In genomic region chr15:98107703-98108296, GRCm38 (mm10) we compare ENCODE assay signal across 8 mouse cellular contexts. TPM values are rescaled to one million over a fixed set of nuclear protein-coding genes. Genes with fewer than 3 reads are reported as not detected.
DNase-seq lines count a peak whose midpoint lies in the region; ATAC-seq and TF ChIP-seq lines count a peak whose summit lies in the region.

No protein-coding gene starts in this region.

- intact Hi-C loops in left cerebral cortex, adult 2 months (cut with DNase I): loop anchor here (1.0 to 5.0 kb wide), 3 partner anchors 14 to 405 kb away; partner anchors contain the start of gene Senp1
- intact Hi-C loops in left cerebral cortex, postnatal 25 days (cut with DNase I): loop anchor here (2.0 kb wide), 2 partner anchors 15 to 35 kb away; partner anchors contain the start of genes Pfkm and Senp1

- ATAC-seq in embryonic facial prominence, embryonic 14.5 days (ENCODE audit: low read depth): no peak
- ATAC-seq in intestine, postnatal 0 days: no peak
- ATAC-seq in neural tube, embryonic 15.5 days (ENCODE audit: low FRiP score): peak; percentile 26; the same call in 1 of the 2 replicates
- no peak for ATAC-seq in inflammation-experienced regulatory T-cells, adult 6 months

- 35% methylated on average over 11 of the region's 11 CpGs for WGBS in embryonic facial prominence, embryonic 14.5 days
- 26% methylated on average over 11 of the region's 11 CpGs for WGBS in intestine, postnatal 0 days
- WGBS in neural tube, embryonic 15.5 days: 39% methylated on average over 11 of the region's 11 CpGs

- no peaks in the 10 kb centered on the region for H3K27me3 ChIP-seq in embryonic facial prominence, embryonic 14.5 days (replicated peaks; ENCODE audit: control insufficient read depth, insufficient read depth, low read length)
- H3K27me3 ChIP-seq in intestine, postnatal 0 days (replicated peaks; ENCODE audit: control insufficient read depth, insufficient read depth, low read length): no peaks in the 10 kb centered on the region
- H3K27me3 ChIP-seq in neural tube, embryonic 15.5 days (replicated peaks): peaks cover 4% of the 10 kb centered on the region; the same call in 1 of the 2 replicates

- no peak for TF ChIP-seq CTCF in left cerebral cortex, adult 2 months (IDR thresholded peaks at IDR 0.05)
- no peak for TF ChIP-seq CTCF in intestine, postnatal 0 days (IDR thresholded peaks at IDR 0.05; ENCODE audit: low read depth)

- no peaks in the 10 kb centered on the region for H3K9me3 ChIP-seq in embryonic facial prominence, embryonic 14.5 days (ENCODE audit: control insufficient read depth, low read length)
- no peaks in the 10 kb centered on the region for H3K9me3 ChIP-seq in intestine, postnatal 0 days (ENCODE audit: control insufficient read depth)
- no peaks in the 10 kb centered on the region for H3K9me3 ChIP-seq in neural tube, embryonic 15.5 days (replicated peaks)

- peak overlapping the region; percentile 68 for H3K4me3 ChIP-seq in left cerebral cortex, adult 2 months
- peak overlapping the region; percentile 74 for H3K4me3 ChIP-seq in embryonic facial prominence, embryonic 14.5 days (ENCODE audit: low read depth, low read length)
- H3K4me3 ChIP-seq in intestine, postnatal 0 days (ENCODE audit: low read depth, low read length): peak overlapping the region; percentile 68
- H3K4me3 ChIP-seq in neural tube, embryonic 15.5 days (replicated peaks): peak overlapping the region; percentile 69

- H3K4me1 ChIP-seq in embryonic facial prominence, embryonic 14.5 days (ENCODE audit: control insufficient read depth, insufficient read depth, low read length): peaks cover 16% of the 10 kb centered on the region
- 0 out of 2 replicates have a peak, but pooled peaks cover 9% of the 10 kb centered on the region for H3K4me1 ChIP-seq in intestine, postnatal 0 days (replicated peaks; ENCODE audit: control insufficient read depth, insufficient read depth, low read length)
- H3K4me1 ChIP-seq in neural tube, embryonic 15.5 days: peaks cover 28% of the 10 kb centered on the region

- H3K4me2 ChIP-seq in embryonic facial prominence, embryonic 14.5 days (ENCODE audit: low read depth, low read length): peak overlapping the region; percentile 84
- H3K4me2 ChIP-seq in intestine, postnatal 0 days (replicated peaks; ENCODE audit: low read depth): peak overlapping the region; percentile 70
- H3K4me2 ChIP-seq in neural tube, embryonic 15.5 days: peak overlapping the region; percentile 76

- peak overlapping the region; percentile 85 for H3K9ac ChIP-seq in embryonic facial prominence, embryonic 14.5 days (ENCODE audit: low read depth, low read length)
- no peak overlapping the region; the same call in 1 of the 2 replicates for H3K9ac ChIP-seq in intestine, postnatal 0 days (ENCODE audit: low read depth, low read length)
- H3K9ac ChIP-seq in neural tube, embryonic 15.5 days (replicated peaks): peak overlapping the region; percentile 78

- H3K27ac ChIP-seq in left cerebral cortex, adult 2 months: peak overlapping the region; percentile 98; the same call in 1 of the 2 replicates
- peak overlapping the region; percentile 72 for H3K27ac ChIP-seq in embryonic facial prominence, embryonic 14.5 days (replicated peaks; ENCODE audit: low read depth, low read length)
- peak overlapping the region; percentile 60 for H3K27ac ChIP-seq in intestine, postnatal 0 days (ENCODE audit: low read depth, low read length)
- H3K27ac ChIP-seq in neural tube, embryonic 15.5 days (replicated peaks): peak overlapping the region; percentile 90

- DNase-seq in left cerebral cortex, adult 2 months (ENCODE audit: extremely low spot score in 1 of 2, low spot score in 2 of 2): no peak
- DNase-seq in left cerebral cortex, postnatal 25 days (ENCODE audit: low spot score in 2 of 2): no peak
- no peak for DNase-seq in embryonic facial prominence, embryonic 14.5 days (ENCODE audit: low spot score)
- no peak for DNase-seq in gastrocnemius, postnatal 10 days
- no peak for DNase-seq in Muller cell, postnatal 12 days (ENCODE audit: inconsistent ontology term)

- H3K36me3 ChIP-seq in embryonic facial prominence, embryonic 14.5 days (ENCODE audit: control insufficient read depth, insufficient read depth, low read length): 0 out of 2 replicates have a peak, but pooled peaks cover 2% of the 10 kb centered on the region
- peaks cover 6% of the 10 kb centered on the region; the same call in 1 of the 2 replicates for H3K36me3 ChIP-seq in intestine, postnatal 0 days (ENCODE audit: control insufficient read depth, insufficient read depth)
- H3K36me3 ChIP-seq in neural tube, embryonic 15.5 days: peaks cover 9% of the 10 kb centered on the region; the same call in 1 of the 2 replicates

RNA-seq across cellular contexts. Expression of gene Senp1, which starts 14.3 kb away (rescaled TPM):
- 10 to 100 TPM; 13.6 to 15.6 TPM for total RNA-seq in left cerebral cortex, adult 2 months (2021)
- total RNA-seq in left cerebral cortex, postnatal 25 days (2021): 10 to 100 TPM in 1 of 2 experiments, 1 to 10 TPM in 1; 9.6 to 12.5 TPM
- 27.2 and 29.4 TPM in 2 replicates for polyA plus RNA-seq in embryonic facial prominence, embryonic 14.5 days (2014; fragmentation: Nextera tagmentation; extraction: Ambion mirVana)
- polyA plus RNA-seq in intestine, postnatal 0 days (2015; fragmentation: Nextera tagmentation; extraction: Ambion mirVana): 7.3 and 8.6 TPM in 2 replicates
- polyA plus RNA-seq in neural tube, embryonic 15.5 days (2015; fragmentation: Nextera tagmentation; extraction: Ambion mirVana): 16.8 and 22.5 TPM in 2 replicates
- 10 to 100 TPM in 1 of 2 experiments, 1 to 10 TPM in 1; 9.6 to 13.3 TPM for total RNA-seq in gastrocnemius, postnatal 10 days (2021)
- polyA plus RNA-seq in inflammation-experienced regulatory T-cells, adult 6 months (2017; shearing (Covaris generic)): 10 to 100 TPM; 29.3 to 35.6 (median 35.0) TPM

RNA-seq across cellular contexts. Expression of gene Pfkm, which starts 15.4 kb away (rescaled TPM):
- total RNA-seq in left cerebral cortex, adult 2 months (2021): 100 to 1,000 TPM; 379 to 387 TPM
- 100 to 1,000 TPM; 398 to 408 TPM for total RNA-seq in left cerebral cortex, postnatal 25 days (2021)
- polyA plus RNA-seq in embryonic facial prominence, embryonic 14.5 days (2014; fragmentation: Nextera tagmentation; extraction: Ambion mirVana): 62.2 and 69.6 TPM in 2 replicates
- polyA plus RNA-seq in intestine, postnatal 0 days (2015; fragmentation: Nextera tagmentation; extraction: Ambion mirVana): 15.6 and 17.3 TPM in 2 replicates
- polyA plus RNA-seq in neural tube, embryonic 15.5 days (2015; fragmentation: Nextera tagmentation; extraction: Ambion mirVana): 85.6 and 94.3 TPM in 2 replicates
- 1,000 to 10,000 TPM; 1,073 to 1,245 TPM for total RNA-seq in gastrocnemius, postnatal 10 days (2021)
- 1 to 10 TPM; 4.9 to 5.6 (median 5.2) TPM for polyA plus RNA-seq in inflammation-experienced regulatory T-cells, adult 6 months (2017; shearing (Covaris generic))

RNA-seq across cellular contexts. Expression of gene Asb8, which starts 57.6 kb away (rescaled TPM):
- total RNA-seq in left cerebral cortex, adult 2 months (2021): 10 to 100 TPM; 46.2 to 51.8 TPM
- total RNA-seq in left cerebral cortex, postnatal 25 days (2021): 10 to 100 TPM; 46.5 to 48.0 TPM
- 58.4 and 62.5 TPM in 2 replicates for polyA plus RNA-seq in embryonic facial prominence, embryonic 14.5 days (2014; fragmentation: Nextera tagmentation; extraction: Ambion mirVana)
- polyA plus RNA-seq in intestine, postnatal 0 days (2015; fragmentation: Nextera tagmentation; extraction: Ambion mirVana): 41.9 and 46.6 TPM in 2 replicates
- 61.9 and 62.5 TPM in 2 replicates for polyA plus RNA-seq in neural tube, embryonic 15.5 days (2015; fragmentation: Nextera tagmentation; extraction: Ambion mirVana)
- total RNA-seq in gastrocnemius, postnatal 10 days (2021): 100 to 1,000 TPM; 137 to 157 TPM
- 10 to 100 TPM; 37.1 to 44.9 (median 41.2) TPM for polyA plus RNA-seq in inflammation-experienced regulatory T-cells, adult 6 months (2017; shearing (Covaris generic))

RNA-seq across cellular contexts. Expression of gene Ccdc184, which starts 59.2 kb away (rescaled TPM):
- 10 to 100 TPM; 20.6 to 21.8 TPM for total RNA-seq in left cerebral cortex, adult 2 months (2021)
- total RNA-seq in left cerebral cortex, postnatal 25 days (2021): 10 to 100 TPM; 18.8 to 21.1 TPM
- polyA plus RNA-seq in embryonic facial prominence, embryonic 14.5 days (2014; fragmentation: Nextera tagmentation; extraction: Ambion mirVana): 2.0 and 2.5 TPM in 2 replicates
- 0.87 and 1.2 TPM in 2 replicates for polyA plus RNA-seq in intestine, postnatal 0 days (2015; fragmentation: Nextera tagmentation; extraction: Ambion mirVana)
- 98.5 and 116 TPM in 2 replicates for polyA plus RNA-seq in neural tube, embryonic 15.5 days (2015; fragmentation: Nextera tagmentation; extraction: Ambion mirVana)
- total RNA-seq in gastrocnemius, postnatal 10 days (2021): not detected
- polyA plus RNA-seq in inflammation-experienced regulatory T-cells, adult 6 months (2017; shearing (Covaris generic)): under 1 TPM; 0.25 to 0.91 (median 0.36) TPM
